Mouse (Mus musculus): ENCODE results near the gene Ocln. TPM values are rescaled to one million over a fixed set of nuclear protein-coding genes. Genes with fewer than 3 reads are reported as not detected.
"Not testable (repeated sequence)": the region's sequence is repeated elsewhere in the genome, so short reads cannot be mapped to it uniquely, and the experiment has no call there.

The Ocln gene
- polyA plus RNA-seq, 1 experiment = 0.05 TPM

DNA sequence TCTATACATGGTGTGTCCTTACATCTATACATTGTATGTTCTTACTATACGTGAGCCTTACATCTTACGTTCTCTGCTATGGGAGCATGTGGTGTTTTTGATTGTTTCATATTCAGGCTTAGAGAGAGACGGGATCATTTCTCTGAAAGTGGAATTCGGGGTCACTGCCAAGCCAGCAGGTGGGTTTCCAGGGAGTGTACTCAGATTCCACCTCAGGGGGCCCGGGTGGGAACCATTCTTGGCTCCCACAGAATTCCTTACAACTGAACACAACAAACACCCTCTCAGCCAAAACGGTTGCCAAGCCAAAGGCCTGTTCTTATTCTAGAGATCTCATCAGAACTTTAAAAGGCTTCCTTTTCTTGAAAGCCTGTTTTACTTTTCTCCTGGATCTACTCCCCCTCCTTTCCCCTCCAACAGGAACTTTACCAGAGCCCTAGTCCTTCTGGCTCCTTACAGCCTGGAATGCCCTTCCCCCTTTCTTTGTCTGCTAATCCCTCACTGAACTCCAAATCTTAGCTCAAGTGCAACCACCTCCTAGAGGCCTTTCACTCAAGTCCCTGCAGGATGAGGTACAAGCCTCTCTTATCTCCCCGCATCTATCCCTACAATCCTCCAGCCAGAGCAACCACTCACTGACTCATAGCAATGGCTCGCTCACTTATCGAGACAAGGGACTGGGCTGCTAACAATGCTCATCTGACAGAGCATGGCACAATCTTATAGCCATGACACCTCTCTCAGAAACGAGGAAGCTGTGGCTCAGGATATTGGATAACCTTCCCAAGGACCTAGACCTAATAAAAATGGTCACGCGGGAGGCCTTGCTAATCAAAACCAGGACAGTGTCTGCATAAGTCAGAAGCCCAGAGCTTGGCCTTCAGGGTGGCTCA lies 36.1 kb downstream of the Ocln start:
- Histone ChIP-seq H3ac (ENCODE audit: control insufficient read depth, insufficient read length) (no peak overlapping the region), H3K4me2 (ENCODE audit: low read depth) (peak overlapping the region; percentile 28), H3K36me3 (ENCODE audit: control insufficient read depth, insufficient read depth) (no peaks in the 10 kb centered on the region), H3K4me3 (no peak overlapping the region), H3K79me2 (ENCODE audit: control insufficient read depth, insufficient read depth) (no peaks in the 10 kb centered on the region), H3K27me3 (ENCODE audit: control insufficient read depth, insufficient read depth, insufficient read length) (no peaks in the 10 kb centered on the region)
- TF ChIP-seq MAX (IDR thresholded peaks at IDR 0.05; ENCODE audit: low read depth) (no peak), E2F4 (IDR thresholded peaks at IDR 0.05; ENCODE audit: insufficient read depth) (no peak), CEBPB (IDR thresholded peaks at IDR 0.05; ENCODE audit: insufficient read depth, poor library complexity, severe bottlenecking) (no peak), TCF3 (IDR thresholded peaks at IDR 0.05; ENCODE audit: insufficient read length, low read depth) (no peak), TCF12 (IDR thresholded peaks at IDR 0.05; ENCODE audit: insufficient read depth, poor library complexity, severe bottlenecking) (no peak)

DNA sequence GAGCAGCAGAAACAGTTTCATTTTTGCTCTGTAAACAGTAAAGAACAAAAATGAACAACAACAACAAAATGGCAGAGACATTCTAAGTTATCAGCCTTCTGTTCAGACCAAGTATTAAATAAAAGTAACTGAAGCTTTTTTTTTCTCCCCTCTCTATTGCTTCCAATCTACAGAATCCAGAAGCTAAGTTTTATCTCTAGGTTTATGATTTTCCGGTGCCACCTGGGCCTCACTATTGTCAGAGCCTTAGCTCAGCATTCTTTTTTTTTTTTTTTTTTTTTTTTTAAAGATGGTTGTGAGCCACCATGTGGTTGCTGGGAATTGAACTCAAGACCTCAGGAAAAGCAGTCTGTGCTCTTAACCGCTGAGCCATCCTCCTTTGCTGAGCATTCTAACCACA lies 39.7 kb downstream of the Ocln start:
- Histone ChIP-seq H3K4me2 (ENCODE audit: low read depth) (no peak overlapping the region), H3K4me3 (no peak overlapping the region), H3K36me3 (ENCODE audit: control insufficient read depth, insufficient read depth) (no peaks in the 10 kb centered on the region), H3K27me3 (ENCODE audit: control insufficient read depth, insufficient read depth, insufficient read length) (no peaks in the 10 kb centered on the region), H3K79me2 (ENCODE audit: control insufficient read depth, insufficient read depth) (no peaks in the 10 kb centered on the region), H3ac (ENCODE audit: control insufficient read depth, insufficient read length) (no peak overlapping the region)
- no peak for TF ChIP-seq TCF3 (IDR thresholded peaks at IDR 0.05; ENCODE audit: insufficient read length, low read depth)

DNA sequence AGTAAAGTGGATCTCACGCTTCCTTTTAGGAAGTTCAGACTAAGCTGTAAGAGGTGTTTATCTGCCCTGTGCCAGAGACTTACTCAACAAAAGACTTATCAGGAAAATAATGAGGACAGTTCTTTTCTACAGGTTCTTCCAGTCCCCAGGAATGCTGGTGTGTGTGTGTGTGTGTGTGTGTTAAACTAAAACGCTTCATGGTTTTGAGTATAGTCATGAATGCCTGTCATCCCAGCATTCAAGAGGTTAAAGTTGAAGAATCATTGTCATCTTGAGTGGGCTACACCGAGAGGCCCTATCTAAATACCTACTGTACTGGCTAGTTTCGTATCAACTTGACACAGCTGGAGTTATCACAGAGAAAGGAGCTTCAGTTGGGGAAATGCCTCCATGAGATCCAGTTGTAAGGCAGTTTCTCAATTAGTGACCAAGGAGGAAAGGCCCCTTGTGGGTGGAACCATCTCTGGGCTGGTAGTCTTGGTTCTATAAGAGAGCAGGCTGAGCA lies 40.6 kb downstream of the Ocln start:
- H3K4me2 ChIP-seq (ENCODE audit: low read depth) = no peak overlapping the region
- H3ac ChIP-seq (ENCODE audit: control insufficient read depth, insufficient read length) = no peak overlapping the region
- H3K36me3 ChIP-seq (ENCODE audit: control insufficient read depth, insufficient read depth) = no peaks in the 10 kb centered on the region
- no peaks in the 10 kb centered on the region for H3K79me2 ChIP-seq (ENCODE audit: control insufficient read depth, insufficient read depth)
- H3K27me3 ChIP-seq (ENCODE audit: control insufficient read depth, insufficient read depth, insufficient read length) = no peaks in the 10 kb centered on the region
- H3K4me3 ChIP-seq = no peak overlapping the region
- TF ChIP-seq MYOG (IDR thresholded peaks at IDR 0.05; ENCODE audit: control insufficient read depth in 1 of 3, insufficient read depth in 1 of 3, insufficient read length in 2 of 3, low read depth in 2 of 3) = no peak
- no peak for TF ChIP-seq REST (IDR thresholded peaks at IDR 0.05; ENCODE audit: insufficient read depth, insufficient read length)
- no peak for TF ChIP-seq USF1 (IDR thresholded peaks at IDR 0.05; ENCODE audit: low read depth)
- TF ChIP-seq TCF12 (IDR thresholded peaks at IDR 0.05; ENCODE audit: insufficient read depth, poor library complexity, severe bottlenecking) = no peak
- no peak for TF ChIP-seq MAX (IDR thresholded peaks at IDR 0.05; ENCODE audit: low read depth)
- TF ChIP-seq MYOD1 (IDR thresholded peaks at IDR 0.05; ENCODE audit: control insufficient read depth in 1 of 3, insufficient read length in 2 of 3, low read depth in 2 of 3) = no peak
- TF ChIP-seq CEBPB (IDR thresholded peaks at IDR 0.05; ENCODE audit: insufficient read depth, poor library complexity, severe bottlenecking) = no peak
- TF ChIP-seq E2F4 (IDR thresholded peaks at IDR 0.05; ENCODE audit: insufficient read depth) = no peak
- TF ChIP-seq POLR2A (IDR thresholded peaks at IDR 0.05; ENCODE audit: insufficient read length, low read depth) = no peak
- TF ChIP-seq POLR2AphosphoS2 (IDR thresholded peaks at IDR 0.05; ENCODE audit: insufficient read length, low read depth) = no peak
- TF ChIP-seq SRF (IDR thresholded peaks at IDR 0.05; ENCODE audit: control insufficient read depth, insufficient read length, low read depth) = no peak
- TF ChIP-seq TCF3 (IDR thresholded peaks at IDR 0.05; ENCODE audit: insufficient read length, low read depth) = no peak

DNA sequence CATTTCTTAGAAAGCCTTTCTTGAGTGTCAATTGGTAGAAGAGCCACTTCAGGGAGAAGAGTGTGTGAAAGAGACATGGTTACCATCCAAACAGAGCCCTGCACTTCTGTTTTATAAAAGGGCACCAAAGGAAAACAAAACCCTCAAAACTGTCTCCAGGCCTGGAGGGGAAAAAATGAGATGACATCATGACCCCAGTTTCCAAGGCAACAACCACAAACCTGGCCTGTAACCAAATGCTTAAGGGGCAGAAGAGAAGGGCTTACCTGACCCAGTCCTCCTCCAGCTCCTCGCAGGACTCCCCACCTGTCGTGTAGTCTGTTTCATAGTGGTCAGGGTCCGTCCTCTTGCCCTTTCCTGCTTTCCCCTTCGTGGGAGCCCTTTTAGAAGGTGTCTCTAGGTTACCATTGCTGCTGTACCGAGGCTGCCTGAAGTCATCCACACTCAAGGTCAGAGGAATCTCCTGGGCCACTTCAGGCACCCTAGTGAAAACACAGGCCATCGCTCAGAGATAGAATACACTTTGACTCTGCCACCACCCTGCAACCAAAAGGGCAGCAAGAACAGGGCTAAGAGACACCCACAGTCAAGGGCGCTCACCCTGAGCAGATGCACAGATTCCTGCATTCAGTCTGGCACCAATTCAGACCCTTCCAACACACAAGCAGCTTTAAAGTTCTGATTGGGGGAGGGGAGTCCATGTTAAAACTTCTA lies 41.2 kb downstream of the Ocln start:
- Histone ChIP-seq H3K79me2 (ENCODE audit: control insufficient read depth, insufficient read depth) (no peaks in the 10 kb centered on the region), H3ac (ENCODE audit: control insufficient read depth, insufficient read length) (no peak overlapping the region), H3K27me3 (ENCODE audit: control insufficient read depth, insufficient read depth, insufficient read length) (no peaks in the 10 kb centered on the region), H3K4me2 (ENCODE audit: low read depth) (no peak overlapping the region), H3K4me3 (no peak overlapping the region), H3K36me3 (ENCODE audit: control insufficient read depth, insufficient read depth) (no peaks in the 10 kb centered on the region)
- TF ChIP-seq CEBPB (IDR thresholded peaks at IDR 0.05; ENCODE audit: insufficient read depth, poor library complexity, severe bottlenecking) (no peak), REST (IDR thresholded peaks at IDR 0.05; ENCODE audit: insufficient read depth, insufficient read length) (no peak), E2F4 (IDR thresholded peaks at IDR 0.05; ENCODE audit: insufficient read depth) (no peak)

DNA sequence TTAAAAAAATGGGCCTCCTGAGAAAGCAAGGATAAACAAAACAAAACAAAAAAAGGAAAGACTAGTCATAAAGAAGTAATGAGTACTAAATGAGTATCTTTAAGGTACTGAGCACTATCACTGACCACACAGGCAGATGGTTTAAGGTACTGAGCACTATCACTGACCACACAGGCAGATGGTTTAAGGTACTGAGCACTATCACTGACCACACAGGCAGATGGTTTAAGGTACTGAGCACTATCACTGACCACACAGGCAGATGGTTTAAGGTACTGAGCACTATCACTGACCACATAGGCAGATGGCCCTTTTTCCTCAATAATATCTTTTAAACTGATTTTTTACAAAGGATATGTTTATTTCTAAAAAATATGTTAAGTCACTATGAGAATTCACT lies 52.9 kb downstream of the Ocln start:
- H3K36me3 ChIP-seq (ENCODE audit: control insufficient read depth, insufficient read depth); H3K4me3 ChIP-seq; H3K27me3 ChIP-seq (ENCODE audit: control insufficient read depth, insufficient read depth, insufficient read length); H3K4me2 ChIP-seq (ENCODE audit: low read depth); H3ac ChIP-seq (ENCODE audit: control insufficient read depth, insufficient read length); H3K79me2 ChIP-seq (ENCODE audit: control insufficient read depth, insufficient read depth): not testable (repeated sequence)

All from myocyte (in vitro differentiated cells).